ENCODE assay signal across 8 mouse cellular contexts in genomic region chr4:82344787-82345186, GRCm38 (mm10).
DNase-seq lines count a peak whose midpoint lies in the region; ATAC-seq and TF ChIP-seq lines count a peak whose summit lies in the region.

No protein-coding gene starts in this region.

- H3K4me1 ChIP-seq in forebrain, postnatal 0 days (ENCODE audit: insufficient read depth), result 0 out of 2 replicates have a peak, but pooled peaks cover 6% of the 10 kb centered on the region
- H3K4me1 ChIP-seq in hindbrain, embryonic 12.5 days, result peaks cover 23% of the 10 kb centered on the region
- peaks cover 24% of the 10 kb centered on the region for H3K4me1 ChIP-seq in limb, embryonic 14.5 days (ENCODE audit: control insufficient read depth, insufficient read depth, low read length)

- TF ChIP-seq CTCF in forebrain, postnatal 0 days (IDR thresholded peaks at IDR 0.05; ENCODE audit: low read depth), result no peak

- no peaks in the 10 kb centered on the region for H3K27me3 ChIP-seq in forebrain, postnatal 0 days (ENCODE audit: insufficient read depth, low read length)
- H3K27me3 ChIP-seq in hindbrain, embryonic 12.5 days, result no peaks in the 10 kb centered on the region
- H3K27me3 ChIP-seq in limb, embryonic 14.5 days (ENCODE audit: control insufficient read depth, insufficient read depth, low read length), result no peaks in the 10 kb centered on the region

- DNase-seq in cerebellum, adult 9-10 months, result peak; percentile 26
- DNase-seq in cerebellum, adult 11 months, result no peak
- DNase-seq in adrenal gland, adult 8-10 months, result peak; percentile 80
- DNase-seq in forebrain, postnatal 0 days, result peak; percentile 75
- peak; percentile 84 for DNase-seq in limb, embryonic 14.5 days (ENCODE audit: low spot score)
- DNase-seq in ovary, adult 18-20 months (ENCODE audit: low spot score), result peak; percentile 72
- no peak for DNase-seq in thymus, postnatal 14 days

- no peak overlapping the region for H3K4me3 ChIP-seq in forebrain, postnatal 0 days (ENCODE audit: low read depth, low read length)
- H3K4me3 ChIP-seq in hindbrain, embryonic 12.5 days, result no peak overlapping the region
- H3K4me3 ChIP-seq in limb, embryonic 14.5 days (replicated peaks; ENCODE audit: low read length), result no peak overlapping the region

- H3K36me3 ChIP-seq in forebrain, postnatal 0 days (ENCODE audit: insufficient read depth), result no peaks in the 10 kb centered on the region
- H3K36me3 ChIP-seq in hindbrain, embryonic 12.5 days, result peaks cover 6% of the 10 kb centered on the region; the same call in 1 of the 2 replicates
- peaks cover 40% of the 10 kb centered on the region for H3K36me3 ChIP-seq in limb, embryonic 14.5 days (ENCODE audit: control insufficient read depth, insufficient read depth, low read length)

- peak; percentile 76 for ATAC-seq in forebrain, postnatal 0 days
- ATAC-seq in hindbrain, embryonic 12.5 days (ENCODE audit: low FRiP score), result peak; percentile 74
- ATAC-seq in limb, embryonic 14.5 days (ENCODE audit: low FRiP score, low read depth), result peak; percentile 45; the same call in 1 of the 2 replicates

- no peak overlapping the region for H3K9ac ChIP-seq in forebrain, postnatal 0 days
- no peak overlapping the region for H3K9ac ChIP-seq in hindbrain, embryonic 12.5 days
- peak overlapping the region; percentile 21; the same call in 1 of the 2 replicates for H3K9ac ChIP-seq in limb, embryonic 14.5 days (ENCODE audit: low read depth, low read length, severe bottlenecking)

- peak overlapping the region; percentile 45; the same call in 1 of the 2 replicates for H3K27ac ChIP-seq in forebrain, postnatal 0 days (ENCODE audit: low read depth, low read length)
- peak overlapping the region; percentile 55 for H3K27ac ChIP-seq in hindbrain, embryonic 12.5 days
- peak overlapping the region; percentile 74 for H3K27ac ChIP-seq in limb, embryonic 14.5 days (replicated peaks; ENCODE audit: low read depth, low read length)

- no peaks in the 10 kb centered on the region for H3K9me3 ChIP-seq in forebrain, postnatal 0 days (ENCODE audit: low read length)
- no peaks in the 10 kb centered on the region for H3K9me3 ChIP-seq in hindbrain, embryonic 12.5 days (replicated peaks)
- H3K9me3 ChIP-seq in limb, embryonic 14.5 days (ENCODE audit: control insufficient read depth, low read length), result no peaks in the 10 kb centered on the region

- no peak overlapping the region for H3K4me2 ChIP-seq in forebrain, postnatal 0 days (ENCODE audit: low read depth)
- no peak overlapping the region for H3K4me2 ChIP-seq in hindbrain, embryonic 12.5 days (replicated peaks)
- H3K4me2 ChIP-seq in limb, embryonic 14.5 days (replicated peaks; ENCODE audit: low read depth, low read length, severe bottlenecking), result 0 out of 2 replicates have a peak overlapping the region, but pooled peaks have one; percentile 13

- no peak for TF ChIP-seq POLR2A in limb, embryonic 14.5 days (IDR thresholded peaks at IDR 0.05; ENCODE audit: borderline replicate concordance, extremely low read depth, insufficient read depth, insufficient read length)

- 6% methylated on average over 4 of the region's 4 CpGs for WGBS in forebrain, postnatal 0 days
- 9% methylated on average over 4 of the region's 4 CpGs for WGBS in hindbrain, embryonic 12.5 days
- WGBS in limb, embryonic 14.5 days, result 9% methylated on average over 4 of the region's 4 CpGs

Comparison
In these comparisons a context has a peak if more than half of its experiments do, and no peak if none do; other contexts are left out.
1. DNase-seq: peak in cerebellum, adult 9-10 months (single experiment), adrenal gland, adult 8-10 months (single experiment), forebrain, postnatal 0 days (single experiment), limb, embryonic 14.5 days (single experiment) and ovary, adult 18-20 months (single experiment); none in cerebellum, adult 11 months (single experiment) and thymus, postnatal 14 days (single experiment).
2. Peak in every context shown above with its lines, with median percentiles within 50 percentile points of each other: ATAC-seq and H3K27ac ChIP-seq.